Mouse (Mus musculus): ENCODE measurements around the gene Map3k20. TPM values are rescaled to one million over a fixed set of nuclear protein-coding genes. Genes with fewer than 3 reads are reported as not detected.

Gene Map3k20
- polyA plus RNA-seq, 2 experiments: 5.6 to 7.5 TPM

- H3K4me1 ChIP-seq (replicated peaks; ENCODE audit: control insufficient read depth in 2 of 2, insufficient read depth in 2 of 2, low read length in 1 of 2): no peaks in the 10 kb centered on the region
- H3K27ac ChIP-seq: no peak overlapping the region
- TF ChIP-seq EP300 (IDR thresholded peaks at IDR 0.05; ENCODE audit: low read depth): no peak
- no peak for TF ChIP-seq CTCF (IDR thresholded peaks at IDR 0.05; ENCODE audit: low read depth)
- WGBS (ENCODE audit: insufficient replicate concordance): 64% methylated on average over 7 of the region's 7 CpGs
- no peak overlapping the region for H3K4me2 ChIP-seq (ENCODE audit: low read depth)
- no peaks in the 10 kb centered on the region for H3K36me3 ChIP-seq (replicated peaks; ENCODE audit: control insufficient read depth, insufficient read depth, low read depth)
- no peaks in the 10 kb centered on the region for H3K9me3 ChIP-seq (ENCODE audit: control insufficient read depth, low read length)
- no peak overlapping the region for H3K4me3 ChIP-seq (ENCODE audit: insufficient read depth in 1 of 2, low read depth in 2 of 2, low read length in 2 of 2)
- DNase-seq (ENCODE audit: low read depth in 3 of 3, low spot score in 3 of 3) (no peak), ATAC-seq (ENCODE audit: insufficient read depth) (no peak)
- H3K27me3 ChIP-seq (ENCODE audit: control insufficient read depth, insufficient read depth, low read length): no peaks in the 10 kb centered on the region
- H3K9ac ChIP-seq (replicated peaks): no peak overlapping the region
Observed at GRCm38 (mm10) chr2:72240691-72241090, 44.7 kb upstream of the Map3k20 start.

- Histone ChIP-seq H3K4me1 (replicated peaks; ENCODE audit: control insufficient read depth in 2 of 2, insufficient read depth in 2 of 2, low read length in 1 of 2) (no peaks in the 10 kb centered on the region), H3K4me2 (ENCODE audit: low read depth) (0 out of 2 replicates have a peak overlapping the region, but pooled peaks have one; percentile 1), H3K27me3 (ENCODE audit: control insufficient read depth, insufficient read depth, low read length) (no peaks in the 10 kb centered on the region), H3K9me3 (ENCODE audit: control insufficient read depth, low read length) (no peaks in the 10 kb centered on the region), H3K36me3 (replicated peaks; ENCODE audit: control insufficient read depth, insufficient read depth, low read depth) (no peaks in the 10 kb centered on the region), H3K9ac (replicated peaks) (no peak overlapping the region), H3K4me3 (ENCODE audit: insufficient read depth in 1 of 2, low read depth in 2 of 2, low read length in 2 of 2) (peak overlapping the region in 1 of 2 experiments; percentile 22; a peak in 1 of 4 replicates), H3K27ac (no peak overlapping the region)
- no peak for ATAC-seq (ENCODE audit: insufficient read depth)
- 50% methylated on average over 14 of the region's 14 CpGs for WGBS (ENCODE audit: insufficient replicate concordance)
- DNase-seq (ENCODE audit: low read depth in 3 of 3, low spot score in 3 of 3): no peak
- TF ChIP-seq CTCF (IDR thresholded peaks at IDR 0.05; ENCODE audit: low read depth): no peak
- no peak for TF ChIP-seq EP300 (IDR thresholded peaks at IDR 0.05; ENCODE audit: low read depth)
Observed at GRCm38 (mm10) chr2:72241714-72242472, 43.5 kb upstream of the Map3k20 start.

GRCm38 (mm10) chr2:72242910-72243675 lies 42.3 kb upstream of the Map3k20 start:
- H3K9me3 ChIP-seq (ENCODE audit: control insufficient read depth, low read length): no peaks in the 10 kb centered on the region
- no peak overlapping the region for H3K4me2 ChIP-seq (ENCODE audit: low read depth)
- no peak for ATAC-seq (ENCODE audit: insufficient read depth)
- H3K36me3 ChIP-seq (replicated peaks; ENCODE audit: control insufficient read depth, insufficient read depth, low read depth): no peaks in the 10 kb centered on the region
- TF ChIP-seq CTCF (IDR thresholded peaks at IDR 0.05; ENCODE audit: low read depth) (no peak), EP300 (IDR thresholded peaks at IDR 0.05; ENCODE audit: low read depth) (no peak)
- no peak overlapping the region for H3K4me3 ChIP-seq (ENCODE audit: insufficient read depth in 1 of 2, low read depth in 2 of 2, low read length in 2 of 2)
- no peak overlapping the region for H3K9ac ChIP-seq (replicated peaks)
- no peaks in the 10 kb centered on the region for H3K27me3 ChIP-seq (ENCODE audit: control insufficient read depth, insufficient read depth, low read length)
- no peaks in the 10 kb centered on the region for H3K4me1 ChIP-seq (replicated peaks; ENCODE audit: control insufficient read depth in 2 of 2, insufficient read depth in 2 of 2, low read length in 1 of 2)
- H3K27ac ChIP-seq: no peak overlapping the region
- no peak for DNase-seq (ENCODE audit: low read depth in 3 of 3, low spot score in 3 of 3)
- WGBS (ENCODE audit: insufficient replicate concordance): 55% methylated on average over 12 of the region's 12 CpGs

GRCm38 (mm10) chr2:72245631-72246030 lies 39.8 kb upstream of the Map3k20 start:
- no peak overlapping the region for H3K27ac ChIP-seq
- DNase-seq (ENCODE audit: low read depth in 3 of 3, low spot score in 3 of 3) (no peak), ATAC-seq (ENCODE audit: insufficient read depth) (no peak)
- H3K4me1 ChIP-seq (replicated peaks; ENCODE audit: control insufficient read depth in 2 of 2, insufficient read depth in 2 of 2, low read length in 1 of 2): no peaks in the 10 kb centered on the region
- H3K9me3 ChIP-seq (ENCODE audit: control insufficient read depth, low read length): no peaks in the 10 kb centered on the region
- H3K4me3 ChIP-seq (ENCODE audit: insufficient read depth in 1 of 2, low read depth in 2 of 2, low read length in 2 of 2): no peak overlapping the region
- WGBS (ENCODE audit: insufficient replicate concordance): 71% methylated on average over 4 of the region's 4 CpGs
- no peak overlapping the region for H3K4me2 ChIP-seq (ENCODE audit: low read depth)
- H3K9ac ChIP-seq (replicated peaks): no peak overlapping the region
- H3K36me3 ChIP-seq (replicated peaks; ENCODE audit: control insufficient read depth, insufficient read depth, low read depth): no peaks in the 10 kb centered on the region
- no peaks in the 10 kb centered on the region for H3K27me3 ChIP-seq (ENCODE audit: control insufficient read depth, insufficient read depth, low read length)
- TF ChIP-seq CTCF (IDR thresholded peaks at IDR 0.05; ENCODE audit: low read depth) (no peak), EP300 (IDR thresholded peaks at IDR 0.05; ENCODE audit: low read depth) (no peak)

- H3K4me1 ChIP-seq (replicated peaks; ENCODE audit: control insufficient read depth in 2 of 2, insufficient read depth in 2 of 2, low read length in 1 of 2): no peaks in the 10 kb centered on the region
- no peak overlapping the region for H3K27ac ChIP-seq
- H3K9me3 ChIP-seq (ENCODE audit: control insufficient read depth, low read length): no peaks in the 10 kb centered on the region
- H3K4me2 ChIP-seq (ENCODE audit: low read depth): no peak overlapping the region
- no peak for TF ChIP-seq CTCF (IDR thresholded peaks at IDR 0.05; ENCODE audit: low read depth)
- no peak for TF ChIP-seq EP300 (IDR thresholded peaks at IDR 0.05; ENCODE audit: low read depth)
- 69% methylated on average over 11 of the region's 11 CpGs for WGBS (ENCODE audit: insufficient replicate concordance)
- no peaks in the 10 kb centered on the region for H3K27me3 ChIP-seq (ENCODE audit: control insufficient read depth, insufficient read depth, low read length)
- H3K9ac ChIP-seq (replicated peaks): no peak overlapping the region
- H3K36me3 ChIP-seq (replicated peaks; ENCODE audit: control insufficient read depth, insufficient read depth, low read depth): no peaks in the 10 kb centered on the region
- no peak for ATAC-seq (ENCODE audit: insufficient read depth)
- no peak for DNase-seq (ENCODE audit: low read depth in 3 of 3, low spot score in 3 of 3)
- no peak overlapping the region for H3K4me3 ChIP-seq (ENCODE audit: insufficient read depth in 1 of 2, low read depth in 2 of 2, low read length in 2 of 2)
Observed at GRCm38 (mm10) chr2:72246376-72246775, 39.1 kb upstream of the Map3k20 start.

Data from liver, embryonic 14.5 days (tissue).